Mouse (Mus musculus) kidney, adult 2 months (tissue): ENCODE measurements around the gene 1810043G02Rik. TPM values are rescaled to one million over a fixed set of nuclear protein-coding genes. Genes with fewer than 3 reads are reported as not detected.

Experiments
- DNase-seq: peaks from one replicate; pipeline ENCODE4 v3.0.0; 2021
- H3K27ac ChIP-seq: fragments of 200-500 bp; 2 replicates; pipeline ENCODE4 v1.5.1; 2012; ENCODE audit warnings: low read depth, low read length, control low read depth, inconsistent platforms; ENCODE audit not compliant: insufficient read depth
- H3K27me3 ChIP-seq: fragments of 200-500 bp; replicated peaks from 2 replicates; pipeline ENCODE4 v1.6.1; 2012; ENCODE audit warnings: mild to moderate bottlenecking, moderate library complexity, low read length, inconsistent platforms; ENCODE audit not compliant: control insufficient read depth, insufficient read depth
- H3K36me3 ChIP-seq: fragments of 200-500 bp; 2 replicates; pipeline ENCODE4 v1.6.1; 2012; ENCODE audit warnings: mild to moderate bottlenecking, moderate library complexity, low read length, inconsistent platforms; ENCODE audit not compliant: control insufficient read depth, insufficient read depth
- H3K4me1 ChIP-seq: fragments of 200-500 bp; 2 replicates; pipeline ENCODE4 v1.6.1; 2011; ENCODE audit warnings: low read length; ENCODE audit not compliant: control insufficient read depth, insufficient read depth
- H3K4me3 ChIP-seq: fragments of 200-500 bp; 2 replicates; pipeline ENCODE4 v1.5.1; 2011; ENCODE audit warnings: mild to moderate bottlenecking, low read depth, low read length, control low read depth; ENCODE audit not compliant: insufficient read depth
- CTCF ChIP-seq: fragments of 200-500 bp; conservative IDR thresholded peaks from 2 replicates; pipeline ENCODE4 v1.5.1; 2011; ENCODE audit warnings: low read depth, mild to moderate bottlenecking, control low read depth, low read length, moderate library complexity, mixed read lengths; ENCODE audit not compliant: insufficient read depth, insufficient read length
- POLR2A ChIP-seq: fragments of 200-500 bp; IDR thresholded peaks from one replicate; pipeline ENCODE4 v1.6.1; 2011; ENCODE audit warnings: low read depth, low read length, control low read depth
- WGBS: fragments of 180-500 bp; shearing (Covaris S2); methylation state at CpG from one replicate; pipeline ENCODE4 v1.1.7; 2018; 5-methylcytosine and 5-hydroxymethylcytosine counted together
- polyA plus RNA-seq: library from polyadenylated mRNA; depleted of rRNA; stranded (reverse); fragments of >200 nt; gene quantifications from 2 replicates; pipeline ENCODE4 v1.2.3, GENCODE M21; 2012

Gene 1810043G02Rik
- polyA plus RNA-seq, 1 experiment = 60.5 TPM

GRCm38 (mm10) chr10:77970481-77970880 is 7.8 kb upstream of the 1810043G02Rik start, which contains the start of gene Trpm2:
TSS of gene Trpm2 (minus strand) at chr10:77970563.
- peak; percentile 23 for DNase-seq
- no peak for TF ChIP-seq CTCF
- no peak for TF ChIP-seq POLR2A

GRCm38 (mm10) chr10:77971191-77971590 is 7.1 kb upstream of the 1810043G02Rik start:
- Histone ChIP-seq H3K36me3 (no peaks in the 10 kb centered on the region), H3K4me1 (no peaks in the 10 kb centered on the region), H3K27ac (no peak overlapping the region), H3K4me3 (no peak overlapping the region), H3K27me3 (no peaks in the 10 kb centered on the region)
- no peak for DNase-seq
- WGBS = 72% methylated on average over 10 of the region's 10 CpGs
- TF ChIP-seq POLR2A (no peak), CTCF (no peak)

More at GRCm38 (mm10) chr10:77970481-77970880, 7.8 kb upstream of the 1810043G02Rik start, which contains the start of gene Trpm2:
- Histone ChIP-seq H3K4me3 (no peak within 1 kb of the TSS), H3K27ac (no peak within 1 kb of the TSS), H3K4me1 (no peaks in the 10 kb centered on the region), H3K36me3 (no peaks in the 10 kb centered on the region), H3K27me3 (no peaks in the 10 kb centered on the region)
- 70% methylated on average over 6 of the region's 6 CpGs for WGBS

GRCm38 (mm10) chr10:77971709-77972553 is 6.4 kb upstream of the 1810043G02Rik start:
- Histone ChIP-seq H3K27ac (no peak overlapping the region), H3K4me3 (no peak overlapping the region), H3K36me3 (no peaks in the 10 kb centered on the region), H3K27me3 (no peaks in the 10 kb centered on the region), H3K4me1 (no peaks in the 10 kb centered on the region)
- DNase-seq = no peak
- WGBS = 59% methylated on average over 17 of the region's 17 CpGs
- TF ChIP-seq POLR2A (no peak), CTCF (0 out of 2 replicates have a peak, but pooled peaks have one; percentile 18)

GRCm38 (mm10) chr10:77974323-77974722 is 4.0 kb upstream of the 1810043G02Rik start:
- Histone ChIP-seq H3K27me3 (no peaks in the 10 kb centered on the region), H3K4me3 (no peak overlapping the region), H3K36me3 (no peaks in the 10 kb centered on the region), H3K4me1 (no peaks in the 10 kb centered on the region), H3K27ac (no peak overlapping the region)
- TF ChIP-seq POLR2A (no peak), CTCF (no peak)
- WGBS = 63% methylated on average over 5 of the region's 5 CpGs
- DNase-seq = no peak

GRCm38 (mm10) chr10:77974811-77975210 is 3.5 kb upstream of the 1810043G02Rik start:
- no peaks in the 10 kb centered on the region for H3K36me3 ChIP-seq
- H3K4me1 ChIP-seq = no peaks in the 10 kb centered on the region
- no peak overlapping the region for H3K27ac ChIP-seq
- DNase-seq = no peak
- H3K27me3 ChIP-seq = no peaks in the 10 kb centered on the region
- TF ChIP-seq CTCF = no peak
- no peak for TF ChIP-seq POLR2A
- 70% methylated on average over 5 of the region's 5 CpGs for WGBS
- H3K4me3 ChIP-seq = no peak overlapping the region

- Histone ChIP-seq H3K27ac (no peak overlapping the region), H3K36me3 (no peaks in the 10 kb centered on the region), H3K4me3 (no peak overlapping the region), H3K4me1 (no peaks in the 10 kb centered on the region), H3K27me3 (no peaks in the 10 kb centered on the region)
- TF ChIP-seq CTCF (no peak), POLR2A (no peak)
- DNase-seq = no peak
- WGBS = 19% methylated on average over 4 of the region's 4 CpGs
Observed at GRCm38 (mm10) chr10:77975653-77976052, 2.7 kb upstream of the 1810043G02Rik start.

- TF ChIP-seq POLR2A = no peak
- TF ChIP-seq CTCF = no peak
- no peak overlapping the region for H3K27ac ChIP-seq
- H3K4me1 ChIP-seq = no peaks in the 10 kb centered on the region
- H3K4me3 ChIP-seq = no peak overlapping the region
- no peak for DNase-seq
- H3K27me3 ChIP-seq = no peaks in the 10 kb centered on the region
- no peaks in the 10 kb centered on the region for H3K36me3 ChIP-seq
- 66% methylated on average over 8 of the region's 8 CpGs for WGBS
Observed at GRCm38 (mm10) chr10:77976458-77977150, 1.7 kb upstream of the 1810043G02Rik start.
